Mouse (Mus musculus): ENCODE measurements around the gene Dnm2.

Gene Dnm2

DNA sequence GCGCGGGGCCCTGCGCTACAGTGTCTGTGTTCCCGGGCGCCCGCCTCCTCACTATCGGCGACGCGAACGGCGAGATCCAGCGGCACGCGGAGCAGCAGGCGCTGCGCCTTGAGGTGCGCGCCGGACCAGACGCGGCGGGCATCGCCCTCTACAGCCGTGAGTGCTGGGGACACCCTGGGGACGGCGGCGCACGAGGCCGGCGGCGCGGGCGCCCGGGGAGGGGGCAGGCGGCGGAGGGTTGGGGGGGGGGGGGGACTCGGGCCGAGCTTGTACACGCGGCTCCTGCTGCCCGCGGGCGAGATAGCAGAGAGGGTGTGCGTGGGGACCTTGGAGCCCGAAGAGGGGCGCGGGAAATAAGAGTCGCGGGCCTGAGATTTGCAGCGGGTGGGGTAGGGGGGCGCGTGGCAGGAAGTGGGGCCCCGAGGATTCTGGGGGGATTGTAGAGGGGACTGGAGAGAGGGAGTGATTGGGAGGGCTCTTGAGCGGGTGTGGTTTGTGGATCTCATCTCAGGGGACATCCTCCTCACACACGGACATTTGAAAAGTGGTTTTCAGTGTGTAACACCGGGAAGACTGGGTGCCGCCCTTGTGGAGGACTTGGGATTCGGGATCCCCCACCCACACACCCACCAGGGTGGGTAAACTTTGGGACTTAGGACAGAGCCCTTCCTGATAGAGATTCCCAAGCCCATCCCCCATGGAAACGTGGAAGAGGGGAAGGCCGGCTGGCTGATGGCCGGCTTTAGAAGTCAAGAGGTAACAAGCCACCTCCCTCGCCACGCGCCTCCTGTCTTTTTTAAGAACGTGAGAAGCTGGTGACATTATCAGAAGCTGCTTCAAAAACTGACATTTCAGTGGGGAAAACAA is 122.6 kb downstream of the Dnm2 start:
- DNase-seq: peak; percentile 19 to 29

DNA sequence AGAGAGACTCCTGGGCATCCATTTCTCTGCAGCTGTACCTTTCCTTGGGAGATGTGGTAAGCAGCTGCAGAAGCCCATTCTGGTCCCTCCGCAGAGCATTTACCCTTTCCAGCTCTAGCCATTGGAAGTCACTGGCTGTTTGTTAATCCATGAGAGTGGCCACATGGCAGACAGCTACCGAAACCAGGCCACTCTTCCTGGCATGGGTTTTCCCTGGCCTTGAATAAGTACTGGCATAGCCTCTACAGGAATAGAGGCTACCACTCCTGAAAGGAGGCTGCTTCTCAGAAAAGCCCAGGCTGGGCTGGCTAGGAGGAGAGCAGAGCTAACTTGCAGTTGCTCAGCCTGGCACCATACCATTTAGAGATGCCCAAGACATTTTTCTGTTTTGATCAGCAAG is 126.3 kb downstream of the Dnm2 start:
- DNase-seq: no peak

DNA sequence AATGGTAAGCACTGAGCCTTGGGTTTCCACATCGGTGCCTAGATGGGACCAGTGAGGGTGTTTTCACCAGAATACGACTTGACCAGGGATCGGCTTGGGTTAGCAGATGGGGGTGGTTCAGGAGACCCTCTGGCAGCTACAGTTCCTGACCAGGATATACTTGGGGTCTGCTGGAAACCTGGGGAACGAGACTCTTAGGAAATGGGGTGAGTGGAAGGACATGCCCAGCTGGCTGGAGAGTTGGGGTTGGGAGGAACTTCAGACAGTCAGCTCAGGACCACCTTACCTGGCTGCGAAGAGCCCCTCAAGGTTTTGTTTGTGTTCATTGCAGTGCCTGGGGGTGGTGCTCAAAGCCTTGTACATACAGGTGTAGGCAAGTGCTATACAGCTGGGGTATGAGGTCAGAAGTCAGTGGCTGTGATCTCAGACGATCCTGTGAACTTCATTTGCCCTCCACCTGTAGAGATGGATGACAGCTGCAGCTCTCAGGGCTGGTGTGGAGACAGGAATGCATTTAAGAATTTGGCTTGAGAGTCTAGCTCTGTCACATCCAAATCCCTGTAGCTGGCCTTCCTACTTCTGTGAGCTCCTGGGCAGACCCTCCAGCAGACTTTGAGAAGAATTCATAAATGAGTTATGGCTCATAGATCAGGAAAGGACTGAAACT is 129.0 kb downstream of the Dnm2 start:
- no peak for DNase-seq

DNA sequence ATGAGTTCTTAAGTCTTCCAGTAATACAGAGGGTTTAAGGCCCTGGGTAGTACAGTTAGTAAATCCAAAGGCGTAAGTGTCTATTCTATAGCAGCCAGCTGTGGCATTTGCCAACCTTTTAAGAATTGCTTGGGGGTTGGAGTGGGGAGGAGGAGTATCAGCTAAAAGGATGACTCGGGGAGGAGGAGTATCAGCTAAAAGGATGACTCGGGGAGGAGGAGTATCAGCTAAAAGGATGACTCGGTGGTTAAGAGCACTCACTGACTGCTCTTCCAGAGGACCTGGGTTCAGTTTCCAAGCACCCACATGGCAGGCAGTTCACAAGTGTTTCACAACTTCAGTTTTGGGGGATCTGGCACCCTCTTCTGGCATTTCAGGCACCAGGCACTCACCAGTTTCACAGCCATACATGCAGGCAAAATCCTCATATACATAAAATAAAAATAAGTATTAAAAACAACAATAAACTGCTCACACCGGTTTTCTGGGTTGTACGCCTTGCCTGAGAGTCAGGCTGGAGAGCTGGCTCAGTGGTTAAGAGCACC is 130.6 kb downstream of the Dnm2 start:
- DNase-seq: no peak

DNA sequence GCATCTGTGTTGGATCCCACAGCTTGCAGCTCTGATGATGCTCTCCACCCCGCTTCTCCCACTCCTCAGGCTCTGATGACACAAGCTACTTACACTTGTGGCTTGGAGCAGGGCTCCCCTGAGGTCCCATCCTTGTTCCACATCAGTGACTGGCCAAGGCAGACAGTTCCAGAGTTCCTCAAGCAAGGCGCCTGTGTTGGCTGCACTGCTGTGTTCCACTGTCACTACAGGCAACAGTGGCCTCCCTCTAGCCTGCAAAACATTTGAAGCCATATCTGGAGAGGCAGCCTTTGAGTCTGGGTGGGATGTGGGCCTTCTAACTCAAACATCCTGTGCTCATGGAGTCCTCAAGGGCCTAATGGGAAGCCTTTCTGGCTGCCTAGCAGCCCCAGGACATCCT is 132.3 kb downstream of the Dnm2 start:
- no peak for DNase-seq

Measured in B cell, adult 2 months (primary cell).